Mouse (Mus musculus) c-Kit-positive CD71-positive TER-119-negative erythroid progenitor cells, embryonic 14.5 days (primary cell): ENCODE data around the gene Phf12.

Source experiments
- DNase-seq: peaks from one replicate; pipeline ENCODE4 v3.0.0-alpha.2; 2013; ENCODE audit warnings: low read depth

Gene Phf12

DNA sequence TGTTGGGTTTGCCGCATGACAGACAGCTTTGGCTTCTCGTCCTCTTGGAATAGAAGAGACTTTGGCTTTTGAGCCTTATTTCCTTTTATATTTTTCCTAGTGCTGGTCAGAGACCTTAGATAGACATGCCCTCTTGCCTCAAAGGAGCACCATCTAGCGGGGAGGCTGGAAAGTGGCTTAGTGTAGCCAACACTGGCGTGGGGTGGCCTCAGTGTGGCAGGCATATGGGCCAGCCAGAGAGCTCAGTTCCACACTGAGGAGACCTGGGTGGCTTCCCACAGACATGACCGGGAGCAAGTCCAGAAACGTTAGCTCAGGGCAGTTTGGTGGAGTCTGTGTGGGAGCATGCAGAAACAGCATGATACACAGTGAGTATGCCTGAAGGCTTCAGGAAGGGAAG, 11.8 kb upstream of the Phf12 start:
- DNase-seq = no peak

DNA sequence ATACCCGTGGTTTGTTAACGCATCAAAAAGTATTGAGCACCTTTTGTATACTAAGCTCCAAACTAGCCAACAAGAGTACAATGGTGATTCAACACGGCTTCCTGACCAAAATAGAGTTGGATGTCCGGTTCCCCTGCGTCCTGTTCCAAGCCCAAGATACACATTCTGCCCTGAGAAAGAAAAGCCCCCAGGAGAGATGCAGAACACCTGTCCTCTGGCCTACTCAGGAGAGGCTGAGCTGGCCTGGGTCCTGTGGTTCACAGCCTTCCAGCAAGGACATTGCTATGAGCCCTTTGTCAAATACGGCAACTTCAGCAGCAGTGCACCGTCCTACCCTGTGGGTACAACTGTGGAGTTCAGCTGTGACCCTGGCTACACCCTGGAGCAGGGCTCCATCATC, 9.0 kb upstream of the Phf12 start:
- no peak for DNase-seq

DNA sequence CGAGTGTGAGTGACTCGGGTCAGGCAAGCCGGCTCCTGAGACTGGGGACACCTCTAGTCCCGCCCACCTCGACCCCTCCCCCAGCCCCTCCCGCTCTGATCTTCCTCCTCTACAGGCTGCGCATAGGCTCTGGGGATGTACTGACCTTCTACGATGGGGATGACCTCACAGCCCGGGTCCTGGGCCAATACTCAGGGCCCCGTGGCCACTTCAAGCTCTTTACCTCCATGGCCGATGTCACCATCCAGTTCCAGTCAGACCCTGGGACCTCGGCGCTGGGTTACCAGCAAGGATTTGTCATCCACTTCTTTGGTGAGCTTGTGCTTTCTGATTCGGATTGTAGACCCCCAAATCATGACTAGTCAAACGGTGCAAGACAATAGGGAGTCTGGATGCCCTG, 8.2 kb upstream of the Phf12 start:
- DNase-seq = no peak

DNA sequence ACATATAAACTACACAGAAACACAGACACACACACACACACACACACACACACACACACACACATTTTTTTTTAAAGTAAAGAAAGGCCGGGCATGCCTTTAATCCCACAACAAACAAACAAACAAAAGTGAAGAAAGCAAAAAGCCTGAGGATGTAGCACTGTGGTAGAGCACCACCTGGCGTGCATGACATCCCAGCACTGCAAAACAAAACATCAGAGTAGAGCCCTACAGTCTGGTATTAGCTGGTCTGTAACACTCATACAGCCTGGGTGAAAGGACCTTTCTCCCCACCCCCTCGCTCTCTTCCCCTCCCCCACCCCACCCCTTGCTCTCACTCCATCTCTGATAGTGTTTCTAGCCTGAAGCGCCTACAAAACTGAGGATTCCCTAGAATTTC, 6.7 kb upstream of the Phf12 start:
- DNase-seq = no peak

DNA sequence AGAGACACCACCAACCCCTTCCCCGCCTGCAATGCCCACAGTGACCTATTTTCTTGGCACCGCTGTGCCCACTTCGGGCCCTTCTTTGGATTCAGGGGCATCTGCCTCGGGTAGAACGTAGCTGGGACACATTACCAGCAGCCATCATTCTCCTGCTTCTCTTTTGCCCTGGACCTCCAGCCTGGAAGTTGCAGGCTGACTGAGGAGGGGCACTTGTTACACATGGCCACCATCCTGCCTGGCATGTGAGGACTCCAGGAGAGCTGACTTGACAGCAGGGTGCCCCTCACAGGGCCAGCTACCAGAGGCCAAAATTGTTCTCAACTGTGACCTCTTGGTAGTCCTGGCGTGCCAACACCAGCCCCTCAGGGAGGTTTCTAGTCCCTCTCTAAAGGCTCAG, 4.4 kb upstream of the Phf12 start:
- DNase-seq = no peak

DNA sequence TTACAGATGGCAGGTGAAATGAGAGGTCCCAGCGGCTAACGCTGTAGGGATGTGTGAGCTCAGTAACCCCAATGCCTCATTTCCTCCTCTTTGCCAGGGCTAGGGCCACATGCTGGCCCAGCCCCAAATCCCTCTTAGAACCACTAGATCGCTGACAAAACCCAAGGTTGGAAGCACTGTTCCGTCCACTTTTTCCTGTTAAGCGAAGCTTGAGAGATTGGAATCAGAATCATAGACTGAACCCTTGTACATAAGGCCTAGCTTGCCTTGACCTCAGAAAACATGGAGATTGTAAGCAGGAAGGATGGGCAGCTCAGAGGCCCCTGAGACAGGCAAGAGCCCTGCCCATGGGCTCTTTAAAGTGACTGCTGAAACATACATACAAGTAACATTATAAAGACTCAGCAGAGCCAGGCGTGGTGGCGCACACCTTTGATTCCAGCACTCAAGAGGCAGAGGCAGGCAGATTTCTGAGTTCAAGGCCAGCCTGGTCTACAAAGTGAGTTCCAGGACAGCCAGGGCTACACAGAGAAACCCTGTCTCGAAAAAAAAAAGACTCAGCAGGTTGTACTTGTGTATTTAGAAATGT, 3.2 kb upstream of the Phf12 start:
- DNase-seq = no peak

DNA sequence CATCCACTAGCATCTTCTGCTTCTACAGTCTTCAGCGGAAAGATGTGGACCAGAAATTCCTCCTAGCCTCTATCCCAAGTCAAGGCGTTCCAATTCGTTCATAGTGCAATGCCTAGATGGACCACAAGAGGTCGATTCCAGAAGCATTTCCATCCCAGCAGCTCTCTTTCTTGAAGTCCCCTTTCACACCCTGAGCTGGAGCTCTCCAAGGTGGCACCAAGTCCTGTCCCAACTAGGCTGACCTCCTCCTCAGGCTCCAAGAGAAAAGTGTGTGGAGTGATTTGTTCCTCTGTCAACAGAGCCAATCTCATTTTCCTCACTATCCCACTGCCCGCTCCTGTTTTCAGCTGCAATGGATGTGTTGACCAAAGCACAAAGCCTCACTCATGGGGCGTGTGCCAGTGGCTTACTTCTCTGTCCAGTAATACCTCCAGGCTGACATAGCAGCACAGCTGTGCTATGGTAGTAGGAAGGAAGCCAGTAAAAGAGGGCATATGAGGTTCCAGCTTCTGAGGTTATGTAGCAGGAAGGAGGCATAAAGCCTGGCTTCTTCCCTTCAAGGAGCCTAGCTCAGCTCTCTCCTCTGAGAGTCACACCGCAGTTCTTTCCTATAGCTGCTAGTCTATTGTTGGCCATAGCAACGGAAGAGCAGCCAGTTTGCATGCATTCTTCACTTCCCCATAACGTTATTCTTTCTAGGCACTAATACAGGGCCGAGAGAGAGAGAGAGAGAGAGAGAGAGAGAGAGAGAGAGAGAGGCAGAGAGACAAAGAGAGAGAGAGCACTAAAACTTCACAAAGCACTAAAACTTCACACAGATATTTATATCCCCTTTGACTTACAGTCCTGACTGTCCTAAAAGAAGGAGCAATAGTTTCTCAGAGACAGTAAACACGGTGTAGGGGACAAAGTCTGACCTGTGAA, 2.0 kb upstream of the Phf12 start:
- peak; percentile 72 for DNase-seq

DNA sequence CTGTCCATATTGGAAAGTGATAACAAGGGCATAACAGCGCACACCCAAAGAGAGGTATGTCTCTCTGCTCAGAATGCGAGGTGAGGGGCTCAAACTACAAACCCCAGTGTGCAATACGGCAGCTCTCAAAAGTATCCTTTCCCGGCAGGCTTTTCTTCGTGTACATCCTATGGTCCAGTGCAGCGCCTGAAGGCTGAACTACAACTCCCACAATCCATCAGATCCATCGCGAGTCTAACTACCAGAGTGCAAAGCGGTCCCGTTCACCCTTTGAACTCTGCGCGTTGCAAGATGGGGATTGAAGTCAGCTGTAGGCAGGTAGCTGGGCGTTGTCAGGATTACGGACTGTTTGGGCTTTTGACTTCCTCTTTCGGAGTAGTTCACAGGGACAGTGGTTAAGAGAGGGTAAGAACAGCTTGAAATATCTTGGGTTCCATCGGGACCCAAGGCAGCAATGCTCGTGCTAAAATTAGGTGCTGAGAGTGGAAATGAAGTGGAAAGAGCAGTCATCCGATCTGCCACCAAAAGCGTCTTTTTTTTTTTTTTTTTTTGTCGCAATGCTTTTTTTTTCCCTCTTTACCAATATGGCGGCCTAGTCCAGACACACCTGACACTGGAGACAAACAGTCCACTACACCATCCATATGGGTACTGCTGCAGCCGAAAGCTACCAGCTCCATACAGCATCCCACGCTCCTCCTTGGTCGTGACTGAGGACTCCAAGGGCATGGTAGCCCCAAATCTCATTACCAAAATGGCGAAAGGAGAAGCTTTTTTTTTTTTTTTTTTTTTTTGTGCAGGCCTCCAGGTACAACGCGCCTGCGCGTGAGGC, 729 bp upstream of the Phf12 start:
- DNase-seq = peak; percentile 99

DNA sequence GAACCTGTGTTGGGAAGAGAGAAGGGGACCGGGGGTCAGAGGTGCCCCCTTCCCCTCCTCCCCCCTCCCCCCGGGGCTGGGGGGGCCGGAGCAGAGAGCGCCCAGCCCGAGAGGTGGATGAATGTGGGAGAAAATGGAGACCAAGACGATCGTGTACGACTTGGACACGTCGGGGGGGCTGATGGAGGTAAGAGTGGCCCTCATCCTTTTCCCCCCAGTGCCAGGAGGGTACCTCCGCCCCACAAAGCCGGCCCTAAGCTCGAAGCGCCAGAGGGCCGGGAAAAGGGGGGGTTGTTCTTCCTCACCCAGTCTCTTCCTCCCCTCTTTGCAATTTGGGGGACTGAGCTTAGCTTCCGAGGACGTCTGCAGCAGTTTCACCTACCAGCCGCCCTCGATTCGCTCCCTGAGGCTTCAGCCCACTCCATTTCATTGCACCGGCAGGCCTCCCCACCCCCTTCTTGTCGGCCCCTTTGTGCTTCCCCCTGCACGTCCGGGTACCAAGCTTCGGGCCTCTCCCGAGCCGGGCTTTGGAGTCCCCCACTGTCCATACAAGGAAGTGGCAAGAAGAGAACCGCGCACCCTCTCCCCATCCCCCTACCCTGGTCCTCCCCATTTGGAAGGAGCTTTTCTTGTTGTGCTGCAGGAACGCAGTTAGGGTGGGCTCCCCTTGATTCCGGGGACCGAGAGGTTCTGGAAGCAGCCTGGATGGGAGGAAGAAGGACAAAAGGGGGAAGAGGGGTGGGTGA, 810 bp downstream of the Phf12 start:
- no peak for DNase-seq

DNA sequence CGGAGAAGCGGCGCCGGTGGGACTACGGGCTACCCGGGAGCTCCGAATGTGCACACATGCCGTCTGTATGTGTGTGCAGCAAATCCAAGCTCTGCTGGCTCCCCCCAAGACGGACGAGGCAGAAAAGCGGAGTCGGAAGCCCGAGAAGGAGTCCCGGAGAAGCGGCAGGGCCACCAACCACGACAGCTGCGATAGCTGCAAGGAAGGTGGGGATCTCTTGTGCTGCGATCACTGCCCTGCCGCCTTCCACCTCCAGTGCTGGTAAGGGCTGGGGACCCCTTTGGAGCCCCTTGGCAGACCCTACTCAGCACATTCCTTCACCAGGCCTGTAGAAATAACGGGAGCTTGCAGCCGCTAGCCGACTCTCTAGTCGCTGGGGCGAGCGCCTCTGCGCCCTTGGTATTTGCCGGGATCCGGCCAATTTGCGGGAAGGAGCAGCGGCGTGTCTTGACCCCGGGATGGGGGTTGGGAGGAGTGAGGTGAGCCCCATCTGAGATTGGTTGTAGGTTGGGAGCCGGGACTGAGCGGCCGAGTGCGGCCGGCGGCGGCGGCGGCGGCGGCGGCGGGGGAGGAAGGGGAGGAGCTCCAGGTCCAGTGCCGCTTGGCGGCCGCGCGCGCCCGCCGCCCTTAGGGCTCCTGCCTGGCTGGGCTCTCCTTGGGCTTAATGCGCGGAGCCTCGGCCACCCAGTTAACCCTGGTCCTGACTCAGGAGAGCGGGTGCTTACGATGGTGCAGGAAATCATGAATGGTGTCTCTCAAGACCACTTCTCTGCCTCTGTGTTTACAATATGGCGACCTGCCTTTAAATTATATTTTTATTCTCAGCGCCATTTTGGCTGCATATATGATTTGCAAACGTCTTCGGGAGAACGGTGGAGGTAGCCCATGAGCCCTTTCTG, 1.6 kb downstream of the Phf12 start:
- DNase-seq = peak; percentile 46

DNA sequence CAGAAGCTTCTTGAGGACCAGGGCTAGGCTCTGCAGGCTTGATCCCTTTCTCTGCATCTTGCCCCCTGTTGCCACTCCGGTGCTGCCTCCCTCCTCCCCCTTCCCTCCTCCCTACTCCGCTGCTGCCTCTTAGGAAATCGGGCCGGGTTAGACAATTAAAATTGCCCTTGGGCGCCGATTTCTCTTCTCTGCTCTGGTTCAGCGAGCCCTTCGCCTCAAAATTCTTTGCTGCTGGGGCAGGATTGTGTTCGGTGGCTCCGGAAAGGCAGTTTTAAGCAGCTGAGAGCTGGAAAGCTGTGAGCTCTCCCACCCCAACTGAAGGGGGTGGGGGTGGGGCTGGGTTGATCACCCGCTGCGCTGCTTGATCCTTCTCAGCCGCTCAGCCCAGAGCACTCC, 2.3 kb downstream of the Phf12 start:
- DNase-seq = no peak

DNA sequence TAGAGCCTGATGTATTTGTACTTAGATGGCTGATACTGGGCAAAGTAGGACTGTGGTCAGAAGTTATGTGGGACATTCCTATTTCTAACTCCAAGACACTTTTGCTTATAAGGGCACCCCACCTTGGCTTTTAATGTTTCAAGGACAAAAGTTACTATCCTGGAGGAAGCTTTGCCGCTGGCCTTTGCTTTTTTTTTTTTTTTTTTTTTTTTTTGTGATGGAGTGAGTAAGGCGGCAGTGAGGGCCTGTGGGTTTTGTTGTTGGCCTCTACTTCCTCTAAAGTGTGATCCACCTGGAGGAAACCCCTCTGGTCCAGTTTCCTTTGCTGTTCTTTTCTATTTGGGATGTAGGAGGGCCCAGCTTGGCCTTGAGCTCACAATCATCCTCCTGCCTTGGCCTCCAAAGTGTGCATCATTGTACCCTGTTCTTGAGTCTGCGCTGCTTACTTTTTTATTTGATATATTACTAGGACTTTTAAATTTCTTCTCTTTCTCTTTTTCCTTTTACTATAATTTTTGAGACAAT, 3.0 kb downstream of the Phf12 start:
- DNase-seq = no peak

DNA sequence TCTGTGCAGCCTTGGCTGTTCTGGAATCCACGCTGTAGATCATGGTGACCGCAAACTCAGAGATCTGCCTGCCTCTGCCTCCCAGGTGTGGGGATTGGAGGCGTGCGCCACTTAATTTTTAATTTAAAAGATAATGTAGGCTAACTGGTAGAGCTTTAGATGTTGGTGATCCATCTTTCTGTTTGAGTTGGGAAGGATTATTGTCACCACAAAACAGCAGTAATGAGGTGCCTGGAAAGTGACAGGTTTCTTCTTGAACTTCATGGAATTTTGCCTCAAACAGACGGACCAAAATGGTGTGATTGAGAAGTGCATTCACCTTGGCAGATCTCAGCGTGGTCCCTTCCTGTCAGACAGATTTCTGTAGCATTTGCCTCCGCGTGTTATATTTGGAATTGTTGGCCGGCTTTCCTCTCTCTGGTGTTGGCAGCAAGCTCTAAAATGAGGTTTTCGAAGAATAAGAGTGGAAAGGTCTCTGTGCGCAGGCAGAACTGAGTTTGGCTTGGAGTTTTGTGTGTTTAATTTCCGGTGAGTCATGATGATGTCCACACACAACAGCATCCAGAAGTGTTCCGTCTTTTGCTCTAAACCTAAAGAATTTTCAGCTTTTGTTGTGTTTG, 6.6 kb downstream of the Phf12 start:
- no peak for DNase-seq

DNA sequence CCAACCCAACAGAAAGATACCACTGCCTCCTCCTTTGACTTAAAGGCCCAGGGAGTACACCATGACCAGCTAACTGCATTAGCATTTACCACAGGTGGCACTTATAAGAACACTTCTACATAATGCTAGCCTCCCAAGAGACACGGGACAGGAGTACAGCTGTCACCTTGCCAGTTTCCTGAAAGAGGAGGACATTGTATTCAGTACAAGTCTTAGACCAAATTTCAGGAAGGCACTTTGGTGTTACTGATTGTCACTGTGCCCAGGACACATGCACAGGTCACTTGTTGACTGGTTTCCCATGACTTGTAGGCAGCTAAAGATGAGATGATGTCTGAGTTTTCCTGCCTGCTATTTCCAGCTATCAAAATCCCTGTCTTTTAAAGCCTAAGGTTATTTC, 13.0 kb downstream of the Phf12 start:
- DNase-seq = no peak

DNA sequence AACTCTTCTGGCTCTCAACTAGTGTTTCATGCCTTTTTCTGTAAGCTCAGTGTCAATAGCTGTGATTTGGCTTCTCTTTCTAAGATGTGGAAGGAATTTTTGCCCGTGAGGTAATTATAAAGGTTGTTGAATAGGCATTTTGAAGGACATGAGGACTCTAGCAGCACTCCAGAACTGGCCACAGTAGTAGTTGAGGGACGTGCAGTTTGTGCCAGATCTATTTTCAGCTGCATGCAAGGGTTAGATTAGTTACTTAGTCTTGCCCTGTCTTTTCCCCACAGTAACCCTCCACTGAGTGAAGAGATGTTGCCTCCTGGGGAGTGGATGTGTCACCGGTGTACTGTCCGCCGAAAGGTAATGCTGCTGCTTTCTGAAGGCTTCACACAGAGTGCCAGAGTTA, 23.9 kb downstream of the Phf12 start:
- DNase-seq = no peak

DNA sequence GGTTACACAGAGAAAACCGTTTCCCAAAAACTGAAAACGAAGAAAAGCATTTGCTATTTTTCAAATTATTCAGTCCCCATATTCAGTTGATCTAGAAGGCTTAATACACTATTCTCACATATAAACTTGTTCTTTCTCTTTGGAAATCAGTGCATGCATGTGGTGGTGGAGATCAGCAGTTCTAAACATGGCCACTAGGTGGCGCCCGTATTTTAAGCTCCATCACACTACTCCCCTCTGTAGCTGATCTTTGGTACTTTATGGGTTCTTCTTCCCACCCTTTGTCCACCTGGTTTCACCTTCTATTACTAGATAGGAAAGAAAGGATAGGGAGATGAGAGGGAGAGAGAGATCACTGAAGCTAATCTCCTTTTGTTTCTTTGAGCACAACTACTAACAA, 37.1 kb downstream of the Phf12 start:
- peak; percentile 60 for DNase-seq

DNA sequence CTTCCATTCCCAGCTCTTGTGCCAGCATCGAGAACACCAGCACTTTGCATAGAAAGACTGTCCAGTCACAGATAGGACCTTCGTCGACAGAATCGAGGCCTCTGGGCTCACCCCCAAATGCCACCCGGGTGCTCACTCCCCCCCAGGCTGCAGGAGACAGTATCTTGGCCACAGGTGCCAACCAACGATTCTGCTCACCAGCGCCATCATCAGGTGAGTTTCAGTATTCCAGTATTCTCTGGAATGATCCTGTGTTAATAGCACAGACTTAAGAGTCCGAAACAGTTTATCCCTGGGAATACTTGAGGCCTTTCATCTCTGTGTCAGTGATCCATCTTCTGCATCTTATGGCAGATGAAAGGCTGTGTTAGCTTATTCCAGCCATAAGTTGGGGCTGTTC, 41.1 kb downstream of the Phf12 start:
- DNase-seq = peak; percentile 42

DNA sequence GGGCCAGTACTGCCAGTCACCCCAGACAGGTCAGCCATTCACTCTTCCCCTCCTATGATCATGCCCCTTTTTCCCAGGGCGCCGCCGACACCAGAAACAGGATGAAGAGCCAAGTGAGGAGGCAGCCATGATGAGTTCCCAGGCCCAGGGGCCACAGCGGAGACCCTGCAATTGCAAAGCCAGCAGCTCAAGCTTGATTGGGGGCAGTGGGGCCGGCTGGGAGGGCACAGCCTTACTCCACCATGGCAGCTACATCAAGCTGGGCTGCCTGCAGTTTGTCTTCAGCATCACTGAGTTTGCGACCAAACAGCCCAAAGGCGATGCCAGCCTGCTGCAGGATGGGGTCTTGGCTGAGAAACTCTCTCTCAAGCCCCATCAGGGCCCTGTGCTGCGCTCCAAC, 46.7 kb downstream of the Phf12 start:
- DNase-seq = no peak

DNA sequence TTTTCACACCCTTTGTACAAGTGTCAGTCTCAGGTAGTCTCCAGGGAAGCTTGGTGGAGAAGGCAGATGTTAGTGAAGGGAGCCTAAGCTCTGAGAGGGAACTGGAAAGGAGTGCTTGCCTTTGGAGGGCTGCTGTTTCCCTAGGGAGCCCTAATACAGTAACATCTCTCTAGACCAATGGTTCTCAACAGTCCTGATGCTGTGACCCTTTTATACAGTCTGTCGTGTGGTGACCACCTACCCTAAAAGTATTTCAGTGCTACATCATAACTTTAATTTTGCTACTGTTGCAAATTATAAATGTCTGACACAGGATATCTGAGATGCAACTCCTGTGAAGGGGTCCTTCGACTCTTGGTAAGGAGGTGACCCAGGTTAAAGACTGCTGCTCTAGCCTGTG, 48.0 kb downstream of the Phf12 start:
- DNase-seq = no peak

DNA sequence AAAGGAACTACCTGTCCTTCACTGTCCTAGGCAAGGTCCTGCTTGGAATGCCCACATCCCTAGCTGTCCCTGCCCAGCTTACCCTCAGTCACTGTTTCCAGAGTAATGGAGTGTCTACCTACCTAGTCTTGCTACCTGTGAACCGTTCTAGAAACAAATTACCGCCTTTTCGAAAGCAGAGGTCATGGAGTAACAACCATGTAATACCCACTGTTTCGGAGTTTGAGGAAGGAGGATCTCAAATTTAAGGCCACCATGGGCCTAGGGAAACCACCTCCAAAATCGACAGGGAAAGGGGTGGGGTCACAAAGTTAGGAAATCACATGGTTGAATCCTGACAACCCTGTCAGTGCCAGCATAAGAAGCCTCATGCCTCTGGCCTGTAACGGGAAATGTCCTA, 48.8 kb downstream of the Phf12 start:
- no peak for DNase-seq
